Mouse (Mus musculus) stomach, embryonic 16.5 days (tissue): ENCODE data around the gene Gpr1. TPM values are rescaled to one million over a fixed set of nuclear protein-coding genes. Genes with fewer than 3 reads are reported as not detected.
"Not testable (repeated sequence)": the region's sequence is repeated elsewhere in the genome, so short reads cannot be mapped to it uniquely, and the experiment has no call there.

Experiments
- ATAC-seq: fragments of 200-750 bp; cut with Nextera tagmentation; 2 replicates; pipeline ENCODE4 v1.8.0; 2017; ENCODE audit warnings: moderate number of reproducible peaks, moderate TSS enrichment; ENCODE audit not compliant: insufficient read depth, low FRiP score
- H3K27ac ChIP-seq: fragments of 300-500 bp; sonication (generic); 2 replicates; pipeline ENCODE4 v1.5.1; 2014; ENCODE audit warnings: low read length
- H3K27me3 ChIP-seq: fragments of 300-500 bp; sonication (generic); 2 replicates; pipeline ENCODE4 v1.6.1; 2014; ENCODE audit warnings: low read length, control low read depth, mixed read lengths; ENCODE audit not compliant: control insufficient read depth, insufficient read depth
- H3K36me3 ChIP-seq: fragments of 300-500 bp; sonication (generic); 2 replicates; pipeline ENCODE4 v1.6.1; 2014; ENCODE audit warnings: low read length; ENCODE audit not compliant: control insufficient read depth, insufficient read depth
- H3K4me1 ChIP-seq: fragments of 300-500 bp; sonication (generic); 2 replicates; pipeline ENCODE4 v1.6.1; 2014; ENCODE audit warnings: low read length, control low read depth, mixed read lengths; ENCODE audit not compliant: control insufficient read depth, insufficient read depth
- H3K4me2 ChIP-seq: fragments of 300-500 bp; sonication (generic); 2 replicates; pipeline ENCODE4 v1.6.1; 2014; ENCODE audit warnings: low read depth, low read length, mixed read lengths
- H3K4me3 ChIP-seq: fragments of 300-500 bp; sonication (generic); replicated peaks from 2 replicates; pipeline ENCODE4 v1.5.1; 2014; ENCODE audit warnings: mild to moderate bottlenecking, low read length
- H3K9ac ChIP-seq: fragments of 300-500 bp; sonication (generic); 2 replicates; pipeline ENCODE4 v1.6.1; 2014; ENCODE audit warnings: low read length
- H3K9me3 ChIP-seq: fragments of 300-500 bp; sonication (generic); replicated peaks from 2 replicates; pipeline ENCODE4 v1.6.1; 2016; ENCODE audit warnings: low read length, control low read depth; ENCODE audit not compliant: control insufficient read depth
- WGBS: fragments of 180-500 bp; shearing (Covaris S2); extraction: QIAGEN DNeasy Blood & Tissue Kit; methylation state at CpG from one replicate; pipeline ENCODE4 v1.1.7; 2014; 5-methylcytosine and 5-hydroxymethylcytosine counted together
- polyA plus RNA-seq: library from polyadenylated mRNA; unstranded; fragments of >200 nt; fragmentation: Nextera tagmentation; extraction: Ambion mirVana; gene quantifications from 2 replicates; pipeline ENCODE4 v1.2.1, GENCODE M21; 2015

Gene Gpr1
- polyA plus RNA-seq, 1 experiment from 2014 or later: 0.26 TPM

GRCm38 (mm10) chr1:63190851-63191250 lies 23.5 kb downstream of the Gpr1 start:
- no peak overlapping the region for H3K27ac ChIP-seq
- H3K9me3 ChIP-seq: no peaks in the 10 kb centered on the region
- H3K4me1 ChIP-seq: 0 out of 2 replicates have a peak, but pooled peaks cover 1% of the 10 kb centered on the region
- H3K9ac ChIP-seq: no peak overlapping the region
- no peak overlapping the region for H3K4me3 ChIP-seq
- H3K27me3 ChIP-seq: no peaks in the 10 kb centered on the region
- 49% methylated on average over 8 of the region's 8 CpGs for WGBS
- no peak overlapping the region for H3K4me2 ChIP-seq
- no peaks in the 10 kb centered on the region for H3K36me3 ChIP-seq
- no peak for ATAC-seq

- no peak overlapping the region for H3K9ac ChIP-seq
- H3K4me1 ChIP-seq: no peaks in the 10 kb centered on the region
- no peaks in the 10 kb centered on the region for H3K36me3 ChIP-seq
- H3K4me3 ChIP-seq: no peak overlapping the region
- no peak overlapping the region for H3K27ac ChIP-seq
- WGBS: 81% methylated on average over 3 of the region's 3 CpGs
- H3K9me3 ChIP-seq: no peaks in the 10 kb centered on the region
- no peak overlapping the region for H3K4me2 ChIP-seq
- no peak for ATAC-seq
- H3K27me3 ChIP-seq: no peaks in the 10 kb centered on the region
Measured at GRCm38 (mm10) chr1:63188536-63188935, 25.8 kb downstream of the Gpr1 start.

- not testable (repeated sequence) for H3K4me1 ChIP-seq, H3K4me3 ChIP-seq, H3K4me2 ChIP-seq, H3K9ac ChIP-seq, H3K27me3 ChIP-seq, H3K27ac ChIP-seq, H3K9me3 ChIP-seq, H3K36me3 ChIP-seq, ATAC-seq
- WGBS: 93% methylated on average over 6 of the region's 6 CpGs
Measured at GRCm38 (mm10) chr1:63185430-63185829, 28.9 kb downstream of the Gpr1 start.

GRCm38 (mm10) chr1:63182636-63183270 lies 31.6 kb downstream of the Gpr1 start:
- 58% methylated on average over 10 of the region's 10 CpGs for WGBS
- no peaks in the 10 kb centered on the region for H3K27me3 ChIP-seq
- no peak overlapping the region for H3K4me3 ChIP-seq
- H3K27ac ChIP-seq: no peak overlapping the region
- no peak for ATAC-seq
- H3K4me2 ChIP-seq: no peak overlapping the region
- H3K36me3 ChIP-seq: peaks cover 16% of the 10 kb centered on the region; the same call in 1 of the 2 replicates
- no peak overlapping the region for H3K9ac ChIP-seq
- H3K4me1 ChIP-seq: peaks cover 6% of the 10 kb centered on the region
- H3K9me3 ChIP-seq: no peaks in the 10 kb centered on the region

GRCm38 (mm10) chr1:63182212-63182611 lies 32.1 kb downstream of the Gpr1 start:
- no peak for ATAC-seq
- no peaks in the 10 kb centered on the region for H3K27me3 ChIP-seq
- peaks cover 8% of the 10 kb centered on the region for H3K4me1 ChIP-seq
- no peak overlapping the region for H3K9ac ChIP-seq
- H3K27ac ChIP-seq: no peak overlapping the region
- peaks cover 16% of the 10 kb centered on the region; the same call in 1 of the 2 replicates for H3K36me3 ChIP-seq
- no peaks in the 10 kb centered on the region for H3K9me3 ChIP-seq
- no peak overlapping the region for H3K4me2 ChIP-seq
- H3K4me3 ChIP-seq: no peak overlapping the region
- 85% methylated on average over 4 of the region's 5 CpGs for WGBS

- Histone ChIP-seq H3K9me3 (no peaks in the 10 kb centered on the region), H3K36me3 (peaks cover 16% of the 10 kb centered on the region; the same call in 1 of the 2 replicates), H3K27me3 (no peaks in the 10 kb centered on the region), H3K9ac (no peak overlapping the region), H3K4me1 (peaks cover 8% of the 10 kb centered on the region), H3K4me3 (no peak overlapping the region), H3K27ac (no peak overlapping the region), H3K4me2 (no peak overlapping the region)
- 96% methylated on average over 1 of the region's 1 CpGs for WGBS
- no peak for ATAC-seq
Measured at GRCm38 (mm10) chr1:63181480-63181879, 32.9 kb downstream of the Gpr1 start.

GRCm38 (mm10) chr1:63181019-63181418 lies 33.3 kb downstream of the Gpr1 start:
- Histone ChIP-seq H3K27me3 (no peaks in the 10 kb centered on the region), H3K4me1 (peaks cover 8% of the 10 kb centered on the region), H3K4me3 (no peak overlapping the region), H3K36me3 (peaks cover 16% of the 10 kb centered on the region; the same call in 1 of the 2 replicates), H3K9ac (no peak overlapping the region), H3K4me2 (no peak overlapping the region), H3K27ac (no peak overlapping the region), H3K9me3 (no peaks in the 10 kb centered on the region)
- 1% methylated on average over 3 of the region's 3 CpGs for WGBS
- peak; percentile 75 for ATAC-seq

GRCm38 (mm10) chr1:63180575-63180974 lies 33.8 kb downstream of the Gpr1 start:
- 68% methylated on average over 4 of the region's 4 CpGs for WGBS
- Histone ChIP-seq H3K4me1 (peaks cover 11% of the 10 kb centered on the region), H3K36me3 (peaks cover 16% of the 10 kb centered on the region; the same call in 1 of the 2 replicates)
- H3K4me3 ChIP-seq, H3K4me2 ChIP-seq, H3K27ac ChIP-seq, H3K9ac ChIP-seq, ATAC-seq, H3K9me3 ChIP-seq, H3K27me3 ChIP-seq: not testable (repeated sequence)

- no peak overlapping the region for H3K4me2 ChIP-seq
- no peaks in the 10 kb centered on the region for H3K27me3 ChIP-seq
- 95% methylated on average over 4 of the region's 4 CpGs for WGBS
- H3K36me3 ChIP-seq: peaks cover 16% of the 10 kb centered on the region; the same call in 1 of the 2 replicates
- no peak overlapping the region for H3K4me3 ChIP-seq
- H3K4me1 ChIP-seq: peaks cover 15% of the 10 kb centered on the region
- H3K9me3 ChIP-seq: no peaks in the 10 kb centered on the region
- ATAC-seq: no peak
- H3K9ac ChIP-seq: no peak overlapping the region
- H3K27ac ChIP-seq: no peak overlapping the region
Measured at GRCm38 (mm10) chr1:63180122-63180521, 34.2 kb downstream of the Gpr1 start.
